Mouse (Mus musculus): ENCODE measurements around the gene Map3k21.

- no peak for TF ChIP-seq CTCF (conservative IDR thresholded peaks at IDR 0.05 in 1 of 2, IDR thresholded peaks at IDR 0.05 in 1 of 2; ENCODE audit: low read depth in 2 of 2, low read length in 2 of 2)
- no peak for TF ChIP-seq NRF1 (IDR thresholded peaks at IDR 0.05; ENCODE audit: low read depth, low read length)
- TF ChIP-seq BHLHE40 (IDR thresholded peaks at IDR 0.05; ENCODE audit: low read depth, low read length) = no peak
- TF ChIP-seq GABPA (IDR thresholded peaks at IDR 0.05; ENCODE audit: insufficient replicate concordance, low read depth, low read length) = no peak
These were observed 9.3 kb downstream of the Map3k21 start for GRCm38 (mm10) chr8:125919560-125919959.
